Comparison of ENCODE assay signal across 25 mouse cellular contexts in genomic region chr16:90693625-90694024, GRCm38 (mm10). TPM values are rescaled to one million over a fixed set of nuclear protein-coding genes. Genes with fewer than 3 reads are reported as not detected.
A peak's percentile ranks its signal among the peaks of the same experiment; 100 is the strongest.
DNase-seq lines count a peak whose midpoint lies in the region; ATAC-seq and TF ChIP-seq lines count a peak whose summit lies in the region.
"Had no signal": no experiment of that assay in that cellular context is flagged by ENCODE, and none has a peak within 500 bp of the region (broad histone marks: within the 10 kb centered on the region; RNA-seq: fewer than 3 reads in every experiment).

No protein-coding gene starts in this region.

- no peaks in the 10 kb centered on the region for H3K36me3 ChIP-seq in lung, embryonic 15.5 days
- H3K36me3 ChIP-seq in lung, postnatal 0 days (ENCODE audit: insufficient read depth, low read length): no peaks in the 10 kb centered on the region
- H3K36me3 ChIP-seq: embryonic facial prominence, embryonic 10.5 days; embryonic facial prominence, embryonic 12.5 days; G1E had no signal

- H3K27me3 ChIP-seq in lung, embryonic 15.5 days: no peaks in the 10 kb centered on the region
- H3K27me3 ChIP-seq in lung, postnatal 0 days (replicated peaks; ENCODE audit: insufficient read depth, low read length): no peaks in the 10 kb centered on the region
- H3K27me3 ChIP-seq: embryonic facial prominence, embryonic 12.5 days; forebrain, embryonic 13.5 days; Patski had no signal

- DNase-seq in layer of hippocampus, adult 2 months (ENCODE audit: low spot score in 2 of 2): no peak
- DNase-seq in layer of hippocampus, adult 8-10 months (ENCODE audit: low spot score in 2 of 2): no peak
- DNase-seq in lung, adult 18-20 months: no peak
- peak; percentile 85 for DNase-seq in lung, postnatal 0 days (ENCODE audit: low spot score)
- no peak for DNase-seq in lung, postnatal 10 days
- peak; percentile 44 for DNase-seq in lung, postnatal 36 days
- DNase-seq in thymus, postnatal 0 days (ENCODE audit: low spot score): no peak
- DNase-seq: adrenal gland, adult 8-10 months; adrenal gland, postnatal 14 days; adrenal gland, postnatal 36 days; B cell, adult 2 months; cerebellum, adult 11-12 months; cerebellum, adult 2 months; cerebellum, adult 9-10 months; cerebellum, postnatal 10 days; cerebellum, postnatal 25 days had no signal

- peak; percentile 95 for TF ChIP-seq EP300 in lung, postnatal 0 days (IDR thresholded peaks at IDR 0.05)

- H3K4me3 ChIP-seq in layer of hippocampus, adult 2 months: no peak overlapping the region
- no peak overlapping the region for H3K4me3 ChIP-seq in lung, embryonic 15.5 days
- no peak overlapping the region for H3K4me3 ChIP-seq in lung, postnatal 0 days (ENCODE audit: low read depth, low read length)
- H3K4me3 ChIP-seq: embryonic facial prominence, embryonic 10.5 days; embryonic facial prominence, embryonic 12.5 days; forebrain, embryonic 13.5 days had no signal

- H3K9me3 ChIP-seq in lung, embryonic 15.5 days: no peaks in the 10 kb centered on the region
- H3K9me3 ChIP-seq in lung, postnatal 0 days (ENCODE audit: low read length): no peaks in the 10 kb centered on the region
- H3K9me3 ChIP-seq: embryonic facial prominence, embryonic 10.5 days; embryonic facial prominence, embryonic 12.5 days; forebrain, embryonic 13.5 days had no signal

- peak overlapping the region; percentile 81 for H3K27ac ChIP-seq in layer of hippocampus, adult 2 months
- peak overlapping the region; percentile 69 for H3K27ac ChIP-seq in lung, embryonic 15.5 days
- H3K27ac ChIP-seq in lung, postnatal 0 days (ENCODE audit: low read length): peak overlapping the region; percentile 83; the same call in 1 of the 2 replicates
- H3K27ac ChIP-seq: embryonic facial prominence, embryonic 10.5 days; embryonic facial prominence, embryonic 12.5 days; forebrain, embryonic 13.5 days had no signal

- ATAC-seq in lung, embryonic 15.5 days (ENCODE audit: borderline replicate concordance, extremely low read depth, low FRiP score, low TSS enrichment): no peak
- ATAC-seq in lung, postnatal 0 days: peak; percentile 68
- ATAC-seq: activated CD4-positive, CD25-positive, alpha-beta regulatory T cell, adult 4 months; CD4-positive, CD25-positive, alpha-beta regulatory T cell, adult 4 months; forebrain, embryonic 13.5 days; Patski had no signal

- H3K9ac ChIP-seq in lung, embryonic 15.5 days: no peak overlapping the region
- no peak overlapping the region for H3K9ac ChIP-seq in lung, postnatal 0 days (replicated peaks; ENCODE audit: low read depth)
- H3K9ac ChIP-seq: embryonic facial prominence, embryonic 12.5 days; forebrain, embryonic 13.5 days had no signal

- no peak for TF ChIP-seq CTCF in layer of hippocampus, adult 2 months (conservative IDR thresholded peaks at IDR 0.05)
- TF ChIP-seq CTCF in lung, postnatal 0 days (IDR thresholded peaks at IDR 0.05): no peak

- peaks cover 37% of the 10 kb centered on the region for H3K4me1 ChIP-seq in lung, embryonic 15.5 days
- peaks cover 12% of the 10 kb centered on the region for H3K4me1 ChIP-seq in lung, postnatal 0 days (ENCODE audit: insufficient read depth, low read depth, low read length)

- H3K4me2 ChIP-seq in lung, embryonic 15.5 days: no peak overlapping the region
- no peak overlapping the region for H3K4me2 ChIP-seq in lung, postnatal 0 days (replicated peaks; ENCODE audit: low read depth, low read length)
- H3K4me2 ChIP-seq: embryonic facial prominence, embryonic 12.5 days; forebrain, embryonic 13.5 days had no signal

- WGBS in lung, embryonic 15.5 days: 60% methylated on average over 5 of the region's 5 CpGs
- 66% methylated on average over 5 of the region's 5 CpGs for WGBS in lung, postnatal 0 days

RNA-seq across cellular contexts. Expression of gene Mis18a, which starts 33.6 kb away (rescaled TPM):
- total RNA-seq in layer of hippocampus, adult 2 months (2021): 1 to 10 TPM; 7.7 to 9.0 TPM
- total RNA-seq in layer of hippocampus, adult 8-10 months (2022): 1 to 10 TPM; 6.1 to 8.3 (median 7.7) TPM
- polyA plus RNA-seq in lung, embryonic 15.5 days (2015; fragmentation: Nextera tagmentation; extraction: Ambion mirVana): 86.4 and 87.3 TPM in 2 replicates
- polyA plus RNA-seq in lung, postnatal 0 days (2015; fragmentation: Nextera tagmentation; extraction: Ambion mirVana): 25.7 and 27.7 TPM in 2 replicates
- polyA plus RNA-seq in thymus, postnatal 0 days (2015; fragmentation: Nextera tagmentation; extraction: Ambion mirVana): 94.3 and 99.2 TPM in 2 replicates

RNA-seq across cellular contexts. Expression of gene Mrap, which starts 44.4 kb away (rescaled TPM):
- under 1 TPM in 1 of 2 experiments, not detected in 1; 0.37 TPM for total RNA-seq in layer of hippocampus, adult 2 months (2021)
- total RNA-seq in layer of hippocampus, adult 8-10 months (2022): under 1 TPM in 3 of 4 experiments, not detected in 1; 0.38 to 0.54 (median 0.45) TPM
- polyA plus RNA-seq in lung, embryonic 15.5 days (2015; fragmentation: Nextera tagmentation; extraction: Ambion mirVana): 2.1 and 2.2 TPM in 2 replicates
- 4.4 and 4.7 TPM in 2 replicates for polyA plus RNA-seq in lung, postnatal 0 days (2015; fragmentation: Nextera tagmentation; extraction: Ambion mirVana)
- 1.8 and 1.9 TPM in 2 replicates for polyA plus RNA-seq in thymus, postnatal 0 days (2015; fragmentation: Nextera tagmentation; extraction: Ambion mirVana)
- total RNA-seq: CH12.LX had no signal
- polyA plus RNA-seq: activated CD4-positive, CD25-positive, alpha-beta regulatory T cell, adult 4 months; CD4-positive, CD25-positive, alpha-beta regulatory T cell, adult 4 months; forebrain, embryonic 13.5 days; G1E; Patski had no signal

Comparison
In these comparisons a context has a peak if more than half of its experiments do, and no peak if none do; other contexts are left out.
1. DNase-seq: peak in lung, postnatal 0 days (single experiment) and lung, postnatal 36 days (single experiment); none in layer of hippocampus, adult 2 months (0 of 2), layer of hippocampus, adult 8-10 months (0 of 2), lung, adult 18-20 months (0 of 2), lung, postnatal 10 days (single experiment) and thymus, postnatal 0 days (single experiment).
2. Peak in every context shown above with its lines, with median percentiles within 50 percentile points of each other: H3K27ac ChIP-seq.